Mouse (Mus musculus) heart, embryonic 16.5 days (tissue): ENCODE measurements around the gene Gstm5. TPM values are rescaled to one million over a fixed set of nuclear protein-coding genes. Genes with fewer than 3 reads are reported as not detected.
A peak's percentile ranks its signal among the peaks of the same experiment; 100 is the strongest.

Experiments
- ATAC-seq: fragments of 200-750 bp; cut with Nextera tagmentation; replicated peaks from 2 replicates; pipeline ENCODE4 v1.8.0; 2017; ENCODE audit warnings: moderate number of reproducible peaks; ENCODE audit not compliant: insufficient read depth, low FRiP score; ENCODE audit errors: extremely low read depth
- H3K27ac ChIP-seq: fragments of 300-500 bp; sonication (generic); 2 replicates; pipeline ENCODE4 v1.5.1; 2014; ENCODE audit warnings: mild to moderate bottlenecking, low read length, control low read depth, moderate library complexity
- H3K27me3 ChIP-seq: fragments of 300-500 bp; sonication (generic); 2 replicates; pipeline ENCODE4 v1.6.1; 2014; ENCODE audit warnings: low read length, mixed read lengths; ENCODE audit not compliant: control insufficient read depth, insufficient read depth
- H3K36me3 ChIP-seq: fragments of 300-500 bp; sonication (generic); 2 replicates; pipeline ENCODE4 v1.6.1; 2014; ENCODE audit not compliant: control insufficient read depth, insufficient read depth
- H3K4me1 ChIP-seq: fragments of 300-500 bp; sonication (generic); 2 replicates; pipeline ENCODE4 v1.6.1; 2014; ENCODE audit warnings: low read length, mixed read lengths; ENCODE audit not compliant: control insufficient read depth, insufficient read depth
- H3K4me2 ChIP-seq: fragments of 300-500 bp; sonication (generic); 2 replicates; pipeline ENCODE4 v1.6.1; 2014; ENCODE audit warnings: low read depth, mild to moderate bottlenecking, control low read depth, low read length
- H3K4me3 ChIP-seq: fragments of 300-500 bp; sonication (generic); 2 replicates; pipeline ENCODE4 v1.5.1; 2014; ENCODE audit warnings: mild to moderate bottlenecking, control low read depth, low read length
- H3K9ac ChIP-seq: fragments of 300-500 bp; sonication (generic); 2 replicates; pipeline ENCODE4 v1.6.1; 2014; ENCODE audit warnings: low read length, control low read depth
- H3K9me3 ChIP-seq: fragments of 300-500 bp; sonication (generic); replicated peaks from 2 replicates; pipeline ENCODE4 v1.6.1; 2016; ENCODE audit warnings: low read length; ENCODE audit not compliant: control insufficient read depth
- WGBS: fragments of 180-500 bp; shearing (Covaris S2); extraction: QIAGEN DNeasy Blood & Tissue Kit; methylation state at CpG from one replicate; pipeline ENCODE4 v1.1.7; 2014; 5-methylcytosine and 5-hydroxymethylcytosine counted together
- polyA plus RNA-seq: library from polyadenylated mRNA; unstranded; fragments of >200 nt; fragmentation: Nextera tagmentation; extraction: Ambion mirVana; gene quantifications from 2 replicates; pipeline ENCODE4 v1.2.1, GENCODE M21; 2015

Gene Gstm5
- 118 and 121 TPM in 2 replicates for polyA plus RNA-seq

GRCm38 (mm10) chr3:107895720-107896569 lies at the start of gene Gstm5:
Gene Gstm5, plus strand, starts transcription at chr3:107895821.
- no peaks in the 10 kb centered on the region for H3K9me3 ChIP-seq
- no peaks in the 10 kb centered on the region for H3K36me3 ChIP-seq
- H3K4me1 ChIP-seq, result peaks cover 11% of the 10 kb centered on the region
- ATAC-seq, result peak; percentile 95
- H3K4me3 ChIP-seq, result peak within 1 kb of the TSS; percentile 88
- H3K9ac ChIP-seq, result peak within 1 kb of the TSS; percentile 90
- no peaks in the 10 kb centered on the region for H3K27me3 ChIP-seq
- peak within 1 kb of the TSS; percentile 84 for H3K27ac ChIP-seq
- peak within 1 kb of the TSS; percentile 93 for H3K4me2 ChIP-seq
- WGBS, result 9% methylated on average over 40 of the region's 40 CpGs

GRCm38 (mm10) chr3:107846175-107846574 lies 49.4 kb upstream of the Gstm5 start:
- no peak overlapping the region for H3K4me3 ChIP-seq
- H3K27me3 ChIP-seq, result no peaks in the 10 kb centered on the region; the same call in 1 of the 2 replicates
- H3K4me1 ChIP-seq, result peaks cover 20% of the 10 kb centered on the region
- H3K9ac ChIP-seq, result no peak overlapping the region
- no peak overlapping the region for H3K4me2 ChIP-seq
- 78% methylated on average over 1 of the region's 1 CpGs for WGBS
- ATAC-seq, result no peak
- no peaks in the 10 kb centered on the region for H3K9me3 ChIP-seq
- no peak overlapping the region for H3K27ac ChIP-seq
- no peaks in the 10 kb centered on the region for H3K36me3 ChIP-seq

- no peak overlapping the region for H3K4me3 ChIP-seq
- H3K4me2 ChIP-seq, result no peak overlapping the region
- no peaks in the 10 kb centered on the region for H3K9me3 ChIP-seq
- 41% methylated on average over 3 of the region's 3 CpGs for WGBS
- no peaks in the 10 kb centered on the region; the same call in 1 of the 2 replicates for H3K27me3 ChIP-seq
- no peak overlapping the region for H3K27ac ChIP-seq
- H3K4me1 ChIP-seq, result peaks cover 20% of the 10 kb centered on the region
- ATAC-seq, result no peak
- no peaks in the 10 kb centered on the region for H3K36me3 ChIP-seq
- no peak overlapping the region for H3K9ac ChIP-seq
Observed at GRCm38 (mm10) chr3:107846835-107847234, 48.8 kb upstream of the Gstm5 start.

GRCm38 (mm10) chr3:107848126-107848525 lies 47.5 kb upstream of the Gstm5 start:
- peaks cover 20% of the 10 kb centered on the region for H3K4me1 ChIP-seq
- WGBS, result 52% methylated on average over 4 of the region's 4 CpGs
- no peak overlapping the region for H3K4me3 ChIP-seq
- H3K27me3 ChIP-seq, result no peaks in the 10 kb centered on the region
- H3K9ac ChIP-seq, result no peak overlapping the region
- H3K9me3 ChIP-seq, result no peaks in the 10 kb centered on the region
- H3K27ac ChIP-seq, result no peak overlapping the region
- no peak overlapping the region for H3K4me2 ChIP-seq
- no peak for ATAC-seq
- no peaks in the 10 kb centered on the region for H3K36me3 ChIP-seq

- H3K27ac ChIP-seq, result no peak overlapping the region
- H3K4me3 ChIP-seq, result no peak overlapping the region
- no peaks in the 10 kb centered on the region for H3K9me3 ChIP-seq
- H3K27me3 ChIP-seq, result no peaks in the 10 kb centered on the region
- WGBS, result 54% methylated on average over 6 of the region's 6 CpGs
- H3K36me3 ChIP-seq, result no peaks in the 10 kb centered on the region
- H3K4me2 ChIP-seq, result no peak overlapping the region
- ATAC-seq, result no peak
- no peak overlapping the region for H3K9ac ChIP-seq
- peaks cover 16% of the 10 kb centered on the region for H3K4me1 ChIP-seq
Observed at GRCm38 (mm10) chr3:107849000-107849692, 46.5 kb upstream of the Gstm5 start.

GRCm38 (mm10) chr3:107849693-107850031 lies 46.0 kb upstream of the Gstm5 start:
- H3K4me3 ChIP-seq, result no peak overlapping the region
- H3K4me2 ChIP-seq, result no peak overlapping the region
- ATAC-seq, result no peak
- H3K27me3 ChIP-seq, result no peaks in the 10 kb centered on the region
- no peak overlapping the region for H3K27ac ChIP-seq
- H3K9ac ChIP-seq, result no peak overlapping the region
- WGBS, result 87% methylated on average over 2 of the region's 2 CpGs
- no peaks in the 10 kb centered on the region for H3K36me3 ChIP-seq
- H3K4me1 ChIP-seq, result peaks cover 13% of the 10 kb centered on the region
- no peaks in the 10 kb centered on the region for H3K9me3 ChIP-seq

GRCm38 (mm10) chr3:107850418-107851031 lies 45.1 kb upstream of the Gstm5 start:
- peak; percentile 42; the same call in 1 of the 2 replicates for ATAC-seq
- no peak overlapping the region for H3K4me3 ChIP-seq
- no peaks in the 10 kb centered on the region for H3K36me3 ChIP-seq
- no peak overlapping the region for H3K27ac ChIP-seq
- peak overlapping the region; percentile 50 for H3K4me2 ChIP-seq
- WGBS, result 12% methylated on average over 12 of the region's 12 CpGs
- H3K9me3 ChIP-seq, result no peaks in the 10 kb centered on the region
- no peaks in the 10 kb centered on the region for H3K27me3 ChIP-seq
- peak overlapping the region; percentile 14; the same call in 1 of the 2 replicates for H3K9ac ChIP-seq
- peaks cover 13% of the 10 kb centered on the region for H3K4me1 ChIP-seq

GRCm38 (mm10) chr3:107852786-107853185 lies 42.8 kb upstream of the Gstm5 start:
- no peak for ATAC-seq
- peaks cover 3% of the 10 kb centered on the region; the same call in 1 of the 2 replicates for H3K27me3 ChIP-seq
- WGBS, result 52% methylated on average over 7 of the region's 7 CpGs
- H3K27ac ChIP-seq, result no peak overlapping the region
- H3K36me3 ChIP-seq, result no peaks in the 10 kb centered on the region
- H3K4me3 ChIP-seq, result no peak overlapping the region
- H3K4me2 ChIP-seq, result no peak overlapping the region
- H3K9me3 ChIP-seq, result no peaks in the 10 kb centered on the region
- peaks cover 15% of the 10 kb centered on the region for H3K4me1 ChIP-seq
- H3K9ac ChIP-seq, result no peak overlapping the region
